Mouse (Mus musculus) urinary bladder, postnatal 14 days (tissue): Measurements from ENCODE around the gene Klf4.
A peak's percentile ranks its signal among the peaks of the same experiment; 100 is the strongest.

Source experiments
- DNase-seq: peaks from one replicate; pipeline ENCODE4 v3.0.0; 2021; ENCODE audit warnings: low spot score

The Klf4 gene

DNA sequence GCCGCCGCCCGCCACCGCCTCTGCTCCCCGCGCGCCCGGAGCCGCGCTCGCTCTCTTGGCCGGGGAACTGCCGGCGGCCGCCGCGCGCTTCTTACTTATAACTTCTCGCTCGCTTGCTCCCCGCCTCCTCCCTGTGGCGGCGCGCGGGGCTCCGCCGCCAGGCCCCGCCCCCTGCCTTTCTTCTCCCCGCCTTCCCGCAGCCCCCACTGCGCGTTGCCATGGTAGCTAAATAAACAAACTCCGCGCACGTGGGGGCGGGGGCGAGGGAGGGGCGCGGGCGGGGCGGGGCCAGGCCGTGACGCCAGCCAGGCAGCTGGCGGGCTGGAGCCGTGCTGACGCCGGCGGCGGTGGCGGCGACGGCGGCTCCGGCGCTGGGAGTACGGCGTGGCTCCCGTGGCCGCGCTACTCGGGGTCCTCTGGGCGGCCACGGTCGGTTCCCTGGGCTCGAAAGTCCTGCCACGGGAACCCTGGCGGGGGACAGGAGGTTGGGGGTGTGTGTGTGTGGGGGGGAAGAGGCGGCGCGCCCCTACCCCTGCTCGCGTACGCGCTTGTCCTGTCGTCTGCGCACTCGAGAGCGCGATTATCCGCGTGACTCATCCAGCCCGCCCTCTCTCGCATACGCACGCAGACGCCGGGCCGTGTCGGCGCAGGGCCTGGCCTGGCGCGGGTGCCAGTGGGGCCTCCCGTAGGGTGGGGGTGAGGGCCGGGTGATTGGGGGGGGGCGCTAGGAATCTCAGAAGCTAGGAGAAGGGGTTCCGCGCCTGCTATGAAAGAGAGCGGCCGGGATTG lies at the start of gene Klf4:
Gene Klf4, minus strand, starts transcription at position 60 of the 789 bp plus-strand sequence.
- DNase-seq: peak; percentile 95

DNA sequence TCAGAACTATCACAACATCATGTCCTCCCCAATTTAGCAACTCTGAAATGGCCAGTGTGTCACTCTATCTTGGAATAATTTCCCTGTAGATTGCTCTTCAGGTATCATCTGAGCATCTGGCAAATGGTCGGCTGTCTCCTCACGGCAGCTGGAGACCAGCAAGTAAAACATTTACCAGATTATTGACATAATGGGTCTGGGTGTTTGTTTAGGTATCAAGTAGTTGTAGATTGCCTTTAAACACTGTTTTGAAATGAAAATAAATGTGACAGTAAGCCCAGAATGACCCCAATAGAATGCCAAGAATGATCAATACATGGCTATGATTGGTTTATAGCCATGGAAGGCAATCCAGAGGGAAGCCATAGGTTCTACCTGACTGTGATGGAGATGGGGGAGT lies 39.2 kb upstream of the Klf4 start:
- DNase-seq: no peak

- DNase-seq: no peak
Observed at GRCm38 (mm10) chr4:55567986-55568385, 35.7 kb upstream of the Klf4 start.

- no peak for DNase-seq
Observed at GRCm38 (mm10) chr4:55567575-55567974, 35.3 kb upstream of the Klf4 start.

DNA sequence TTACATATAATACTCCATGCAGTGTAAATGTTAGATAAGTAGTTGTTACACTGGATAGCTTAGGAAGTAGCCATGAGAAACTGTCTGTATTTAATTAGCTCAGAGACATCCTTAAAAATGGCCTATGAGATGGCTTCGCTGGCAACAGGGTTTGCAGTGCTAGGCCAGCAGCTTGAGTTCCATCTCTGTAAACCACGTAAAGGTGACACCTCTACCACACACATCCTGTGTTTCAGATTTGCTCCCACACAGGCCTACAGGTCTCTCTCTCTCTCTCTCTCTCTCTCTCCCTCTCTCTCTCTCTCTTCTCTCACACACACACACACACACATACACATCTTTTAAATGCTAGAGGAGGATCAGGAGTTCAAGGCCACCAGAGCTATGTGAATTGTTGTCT lies 32.1 kb upstream of the Klf4 start:
- DNase-seq: no peak

- DNase-seq: no peak
Observed at GRCm38 (mm10) chr4:55563050-55563449, 30.8 kb upstream of the Klf4 start.

DNA sequence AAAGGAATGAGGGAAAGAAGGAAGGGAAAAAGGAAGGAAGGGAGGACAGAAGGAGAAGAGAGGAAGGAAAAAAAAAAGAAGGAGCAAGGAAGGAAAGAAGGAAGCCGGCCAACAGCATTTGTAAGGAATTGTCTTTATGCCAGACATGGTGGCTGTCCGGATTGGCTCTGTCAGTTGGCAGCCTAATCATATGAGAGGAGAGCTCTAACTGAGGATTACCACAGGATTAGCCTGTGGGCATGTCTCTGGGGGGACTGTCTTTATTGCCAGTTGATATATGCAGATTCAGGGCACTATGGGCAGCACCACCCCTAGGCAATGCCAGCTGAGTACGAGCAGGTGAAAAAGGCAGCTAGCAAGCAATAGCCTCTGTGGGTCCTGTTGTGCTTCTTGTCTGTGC lies 29.8 kb upstream of the Klf4 start:
- DNase-seq: no peak

DNA sequence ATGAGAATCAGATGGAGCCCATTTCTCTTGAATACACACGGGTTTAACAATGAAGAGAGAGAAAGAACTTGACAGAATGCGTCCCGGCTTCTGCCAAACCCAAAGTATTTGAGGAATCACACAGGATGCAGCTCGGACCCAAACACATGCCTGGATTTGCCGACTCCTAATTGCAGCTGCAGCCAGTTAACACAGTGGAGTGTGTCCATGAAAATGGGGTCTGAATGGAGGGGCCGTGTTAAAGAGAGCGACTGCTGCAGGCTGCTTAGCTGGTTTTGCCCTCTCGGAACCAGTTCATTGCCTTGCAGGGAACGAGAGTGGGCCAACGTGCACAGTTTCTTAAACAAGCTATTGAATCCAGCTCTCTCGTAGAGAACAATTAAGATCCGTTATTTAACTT lies 14.6 kb upstream of the Klf4 start:
- no peak for DNase-seq

DNA sequence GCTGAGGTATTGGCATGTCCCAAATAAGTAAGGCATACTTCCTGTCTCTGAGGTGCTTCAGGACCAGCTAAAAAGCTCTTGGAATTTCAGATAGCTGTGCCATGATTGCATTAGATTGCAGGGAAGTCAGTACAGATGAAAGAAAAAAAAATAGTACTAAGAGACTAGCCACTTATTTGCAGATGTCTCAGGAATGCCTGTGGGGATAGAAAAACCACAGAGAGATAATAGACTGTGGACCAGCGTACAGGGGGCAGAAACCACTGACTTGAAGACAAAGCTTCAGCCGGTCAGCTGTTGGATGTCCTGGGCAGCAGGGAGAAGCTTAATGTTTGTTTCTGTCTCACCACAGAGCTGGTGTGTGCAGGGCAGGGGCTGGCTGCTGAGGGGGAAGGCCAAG lies 10.5 kb upstream of the Klf4 start:
- DNase-seq: no peak

GRCm38 (mm10) chr4:55541654-55542053 lies 9.4 kb upstream of the Klf4 start:
- DNase-seq: no peak

DNA sequence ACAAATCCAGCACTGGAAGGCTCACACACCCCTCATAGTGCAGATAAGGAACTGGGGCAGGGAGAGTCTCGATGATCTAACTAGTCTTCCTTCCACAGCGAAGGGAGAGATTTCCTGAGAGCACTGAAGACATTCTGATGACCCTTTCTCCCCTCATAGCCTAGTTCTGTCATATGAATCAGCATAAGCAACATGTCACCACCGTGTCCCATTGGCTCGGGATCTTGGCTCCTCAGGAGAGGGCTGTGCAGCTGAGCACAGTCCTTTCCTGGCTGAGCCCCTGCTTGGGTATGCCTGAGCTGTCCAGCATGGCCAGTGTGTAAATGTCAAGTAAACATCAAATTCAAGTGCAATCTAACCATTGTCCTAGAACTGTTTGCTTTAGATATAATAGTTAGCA lies 9.0 kb upstream of the Klf4 start:
- no peak for DNase-seq

DNA sequence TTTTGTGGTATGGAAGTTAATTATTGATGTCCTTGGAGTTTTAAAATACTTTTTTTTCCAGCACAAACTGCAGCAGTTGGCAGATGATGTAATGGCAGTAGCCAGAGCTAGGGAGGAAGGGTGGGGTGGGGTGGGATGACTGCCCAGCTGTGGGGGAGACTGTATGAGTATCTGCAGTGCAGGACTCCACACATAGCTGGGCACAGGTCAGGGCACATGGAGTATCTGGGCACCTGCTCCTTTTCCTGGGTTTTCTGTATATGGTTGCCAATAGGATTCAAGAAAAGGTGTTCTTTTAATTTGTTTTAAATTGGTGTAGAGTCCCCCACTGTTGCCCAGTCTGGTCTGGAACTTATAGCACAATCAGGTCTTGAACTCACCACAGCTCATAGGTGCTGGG lies 2.7 kb upstream of the Klf4 start:
- DNase-seq: no peak

GRCm38 (mm10) chr4:55534510-55534909 lies 2.2 kb upstream of the Klf4 start:
- DNase-seq: no peak

DNA sequence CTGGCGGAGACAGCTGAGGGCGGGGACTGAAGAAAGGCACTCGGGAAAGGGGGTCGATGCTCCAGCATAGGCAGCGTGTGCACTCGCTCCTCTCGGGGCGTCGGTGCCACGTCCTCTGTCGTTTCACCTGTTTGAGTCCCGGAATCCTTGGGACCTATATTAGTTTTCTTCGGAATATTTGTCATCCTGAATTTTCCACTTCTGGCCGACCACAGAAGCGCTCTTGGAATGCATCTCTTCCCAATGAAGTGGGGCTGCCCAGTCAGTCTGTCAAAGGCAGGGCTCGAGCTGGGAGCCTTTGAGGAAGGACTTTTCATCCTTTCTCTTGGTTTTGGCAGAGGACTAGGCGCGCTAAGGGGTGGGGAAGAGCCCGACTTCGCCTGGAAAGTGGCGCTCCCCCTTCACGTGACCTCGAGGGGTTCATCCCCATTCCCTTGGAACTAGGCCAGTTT lies 1.6 kb upstream of the Klf4 start:
- no peak for DNase-seq

DNA sequence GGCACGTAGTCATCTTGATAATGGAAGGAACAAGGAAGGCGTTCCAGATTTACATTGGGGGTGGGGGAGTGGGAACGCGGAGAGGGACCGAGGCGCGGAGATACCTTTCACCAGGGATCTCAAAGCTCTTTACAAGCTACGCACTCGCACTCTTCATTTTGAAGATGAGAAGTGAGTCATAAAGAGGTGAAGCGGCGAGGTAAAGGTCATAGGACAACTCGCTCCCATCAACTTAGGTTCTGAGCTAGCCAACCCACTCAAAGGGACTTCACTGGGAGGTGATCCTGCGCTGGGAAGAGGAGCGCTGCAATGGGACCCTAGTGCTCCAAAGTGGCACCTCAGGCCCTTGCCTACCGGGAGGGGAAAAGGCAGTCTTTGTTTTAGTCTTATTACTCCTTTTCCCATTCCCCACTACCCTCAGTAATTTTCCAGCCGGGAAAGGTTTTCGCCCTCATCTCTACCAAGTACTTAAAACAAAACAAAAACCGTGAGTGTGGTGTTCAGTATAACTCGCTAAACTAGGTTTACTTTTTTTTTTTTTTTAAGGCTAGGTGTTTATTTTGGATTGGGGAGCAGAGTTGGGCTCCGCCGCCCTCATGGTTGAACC lies 1.0 kb upstream of the Klf4 start:
- no peak for DNase-seq

- no peak for DNase-seq
Observed at GRCm38 (mm10) chr4:55531856-55532406, 335 bp downstream of the Klf4 start.

GRCm38 (mm10) chr4:55531096-55531855 lies 990 bp downstream of the Klf4 start:
- DNase-seq: peak; percentile 50

- DNase-seq: no peak
Observed at GRCm38 (mm10) chr4:55530731-55531095, 1.6 kb downstream of the Klf4 start.

DNA sequence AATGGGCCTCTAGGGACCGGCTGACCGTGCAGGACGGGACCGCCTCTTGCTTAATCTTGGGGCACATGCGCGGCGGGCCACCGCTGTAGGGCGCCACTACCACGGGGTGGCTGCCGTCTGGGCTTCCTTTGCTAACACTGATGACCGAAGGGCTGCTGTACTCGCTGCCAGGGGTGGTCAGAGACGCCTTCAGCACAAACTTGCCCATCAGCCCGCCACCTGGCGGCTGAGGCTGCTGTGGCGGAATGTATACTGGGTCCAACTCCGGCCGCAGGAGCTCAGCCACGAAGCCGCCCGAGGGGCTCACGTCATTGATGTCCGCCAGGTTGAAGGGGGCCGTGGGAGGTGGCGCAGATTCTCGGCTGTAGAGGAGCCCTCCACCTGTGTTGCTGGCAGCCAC lies 2.0 kb downstream of the Klf4 start:
- DNase-seq: peak; percentile 82

DNA sequence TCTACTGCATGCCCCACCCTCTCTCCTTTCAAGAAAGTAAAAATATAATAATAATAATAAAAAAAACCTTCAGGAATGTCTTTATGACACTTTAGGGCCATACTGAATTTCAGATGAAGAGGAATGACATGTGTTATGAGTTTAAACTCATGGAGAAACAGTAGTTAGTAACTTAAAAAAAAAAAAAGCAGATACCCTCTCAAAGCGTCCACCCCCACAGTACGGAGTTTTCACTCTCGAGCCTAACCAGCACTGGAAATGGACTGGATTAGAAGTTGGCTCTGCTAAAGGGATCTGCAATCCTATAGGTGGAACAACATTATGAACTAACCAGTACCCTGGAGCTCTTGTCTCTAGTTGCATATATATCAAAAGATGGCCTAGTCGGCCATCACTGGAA lies 3.9 kb downstream of the Klf4 start:
- DNase-seq: no peak

GRCm38 (mm10) chr4:55527931-55528330 lies 4.3 kb downstream of the Klf4 start:
- DNase-seq: no peak

DNA sequence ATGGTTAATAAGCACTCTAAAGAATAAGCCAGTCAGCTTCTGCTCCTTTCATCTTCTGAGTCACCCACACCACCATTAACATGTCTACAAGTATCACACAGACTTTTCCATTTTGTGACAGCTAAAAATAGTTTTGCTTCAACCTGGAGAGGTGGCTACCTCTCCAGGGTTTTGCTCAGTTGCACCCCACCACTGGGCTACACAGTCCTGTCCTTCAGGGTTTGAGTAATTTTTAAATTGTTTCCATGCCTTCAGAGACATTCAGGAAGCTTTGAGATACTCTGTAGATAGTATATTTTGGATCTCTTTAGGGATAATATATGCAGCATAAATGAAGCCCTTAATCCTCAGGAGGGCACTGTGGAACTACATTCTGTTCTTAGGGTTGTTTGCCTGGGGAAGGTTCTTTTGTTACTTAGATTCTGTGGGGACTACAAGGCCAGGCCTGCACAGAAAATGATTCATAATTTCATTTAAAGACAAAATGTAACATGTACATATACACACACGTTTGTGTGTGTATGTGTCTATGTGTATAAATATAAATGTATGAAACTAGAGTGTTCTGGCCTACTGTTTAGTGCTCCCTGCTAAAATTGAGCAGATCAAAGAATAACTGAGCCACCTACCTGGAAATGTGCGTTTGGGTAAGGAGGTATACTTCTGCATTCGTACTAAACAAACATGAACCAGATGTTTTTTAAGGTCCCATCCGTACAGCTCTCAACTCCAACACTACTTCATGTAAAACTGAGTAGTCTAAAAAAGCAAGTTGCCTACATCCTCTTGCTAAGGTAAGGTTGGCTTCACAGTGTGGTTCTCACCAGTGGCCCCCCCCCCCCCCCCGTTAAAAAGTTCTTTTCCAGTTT lies 5.8 kb downstream of the Klf4 start:
- no peak for DNase-seq
